In genomic region chr6:30579961-30580840, GRCm38 (mm10) we compare ENCODE assay signal across 12 mouse cellular contexts. TPM values are rescaled to one million over a fixed set of nuclear protein-coding genes. Genes with fewer than 3 reads are reported as not detected.
DNase-seq lines count a peak whose midpoint lies in the region; ATAC-seq and TF ChIP-seq lines count a peak whose summit lies in the region.
"Had no signal": no experiment of that assay in that cellular context is flagged by ENCODE, and none has a peak within 500 bp of the region (broad histone marks: within the 10 kb centered on the region; RNA-seq: fewer than 3 reads in every experiment).

No protein-coding gene starts in this region.

- no peaks in the 10 kb centered on the region for H3K27me3 ChIP-seq in lung, embryonic 14.5 days (ENCODE audit: insufficient read depth, low read length)
- H3K27me3 ChIP-seq in forebrain, embryonic 10.5 days (ENCODE audit: poor library complexity, severe bottlenecking) = no peaks in the 10 kb centered on the region
- H3K27me3 ChIP-seq in limb, embryonic 10.5 days (ENCODE audit: low read depth, poor library complexity, severe bottlenecking) = no peaks in the 10 kb centered on the region
- no peaks in the 10 kb centered on the region for H3K27me3 ChIP-seq in neural tube, embryonic 14.5 days (ENCODE audit: control insufficient read depth, insufficient read depth, low read length)

- no peak; the same call in 1 of the 2 replicates for ATAC-seq in lung, embryonic 14.5 days (ENCODE audit: insufficient read depth)
- peak; percentile 44; the same call in 1 of the 2 replicates for ATAC-seq in neural tube, embryonic 14.5 days (ENCODE audit: low read depth)

- 48% methylated on average over 17 of the region's 17 CpGs for WGBS in lung, embryonic 14.5 days
- 60% methylated on average over 17 of the region's 17 CpGs for WGBS in forebrain, embryonic 10.5 days
- 65% methylated on average over 17 of the region's 17 CpGs for WGBS in limb, embryonic 10.5 days
- 22% methylated on average over 17 of the region's 17 CpGs for WGBS in neural tube, embryonic 14.5 days

- DNase-seq in lung, embryonic 14.5 days = peak; percentile 46
- no peak for DNase-seq in lung, adult 18-20 months
- no peak for DNase-seq in forebrain, embryonic 10.5 days (ENCODE audit: extremely low spot score, low spot score)
- no peak for DNase-seq in limb, embryonic 10.5 days (ENCODE audit: low spot score)
- no peak for DNase-seq in layer of hippocampus, postnatal 10 days (ENCODE audit: low spot score in 2 of 2)
- no peak for DNase-seq in heart, adult 8-10 months (ENCODE audit: low spot score)
- DNase-seq in thymus, postnatal 10 days (ENCODE audit: low spot score in 2 of 2) = no peak
- DNase-seq: heart, adult 2 months; kidney, adult 8-10 months had no signal

- H3K36me3 ChIP-seq in lung, embryonic 14.5 days (ENCODE audit: insufficient read depth) = no peaks in the 10 kb centered on the region
- H3K36me3 ChIP-seq in forebrain, embryonic 10.5 days (replicated peaks) = no peaks in the 10 kb centered on the region
- no peaks in the 10 kb centered on the region for H3K36me3 ChIP-seq in limb, embryonic 10.5 days
- H3K36me3 ChIP-seq in neural tube, embryonic 14.5 days (ENCODE audit: control insufficient read depth, insufficient read depth, low read length) = no peaks in the 10 kb centered on the region

- H3K27ac ChIP-seq in lung, embryonic 14.5 days (ENCODE audit: low read depth) = no peak overlapping the region; the same call in 1 of the 2 replicates
- H3K27ac ChIP-seq in forebrain, embryonic 10.5 days = peak overlapping the region; percentile 87
- peak overlapping the region; percentile 83 for H3K27ac ChIP-seq in limb, embryonic 10.5 days
- H3K27ac ChIP-seq in neural tube, embryonic 14.5 days (ENCODE audit: low read depth, low read length) = peak overlapping the region; percentile 45
- H3K27ac ChIP-seq: heart, adult 2 months had no signal

- no peak overlapping the region for H3K4me2 ChIP-seq in lung, embryonic 14.5 days
- peak overlapping the region; percentile 15; the same call in 1 of the 2 replicates for H3K4me2 ChIP-seq in neural tube, embryonic 14.5 days (ENCODE audit: low read depth, low read length)

- H3K4me1 ChIP-seq in lung, embryonic 14.5 days (ENCODE audit: insufficient read depth) = no peaks in the 10 kb centered on the region; the same call in 1 of the 2 replicates
- peaks cover 50% of the 10 kb centered on the region for H3K4me1 ChIP-seq in forebrain, embryonic 10.5 days
- H3K4me1 ChIP-seq in limb, embryonic 10.5 days = peaks cover 47% of the 10 kb centered on the region
- peaks cover 11% of the 10 kb centered on the region for H3K4me1 ChIP-seq in neural tube, embryonic 14.5 days (ENCODE audit: control insufficient read depth, insufficient read depth, low read length)

- no peak overlapping the region for H3K4me3 ChIP-seq in lung, embryonic 14.5 days (ENCODE audit: low read depth, low read length)
- H3K4me3 ChIP-seq in forebrain, embryonic 10.5 days = peak overlapping the region; percentile 20; the same call in 1 of the 2 replicates
- no peak overlapping the region for H3K4me3 ChIP-seq in limb, embryonic 10.5 days
- no peak overlapping the region for H3K4me3 ChIP-seq in neural tube, embryonic 14.5 days (ENCODE audit: low read depth, low read length)
- H3K4me3 ChIP-seq: erythroblast, embryonic 14.5 days; heart, adult 2 months had no signal

- H3K9me3 ChIP-seq in lung, embryonic 14.5 days (ENCODE audit: low read depth, low read length) = no peaks in the 10 kb centered on the region
- no peaks in the 10 kb centered on the region for H3K9me3 ChIP-seq in forebrain, embryonic 10.5 days
- no peaks in the 10 kb centered on the region for H3K9me3 ChIP-seq in limb, embryonic 10.5 days (replicated peaks)
- H3K9me3 ChIP-seq in neural tube, embryonic 14.5 days (ENCODE audit: control insufficient read depth, low read length) = no peaks in the 10 kb centered on the region

- no peak for TF ChIP-seq CTCF in lung, embryonic 14.5 days (IDR thresholded peaks at IDR 0.05; ENCODE audit: low read depth)

- no peak overlapping the region for H3K9ac ChIP-seq in lung, embryonic 14.5 days
- H3K9ac ChIP-seq in neural tube, embryonic 14.5 days (replicated peaks; ENCODE audit: low read depth, low read length) = no peak overlapping the region

RNA-seq across cellular contexts. Expression of gene Cpa4, which starts 12.0 kb away (rescaled TPM):
- 0.07 and 0.14 TPM in 2 replicates for polyA plus RNA-seq in lung, embryonic 14.5 days (2014; fragmentation: Nextera tagmentation; extraction: Ambion mirVana)
- polyA plus RNA-seq in forebrain, embryonic 10.5 days (2016; fragmentation: Nextera tagmentation; extraction: Ambion mirVana) = 2.9 and 3.4 TPM in 2 replicates
- 1.1 and 1.4 TPM in 2 replicates for polyA plus RNA-seq in limb, embryonic 10.5 days (2016; fragmentation: Nextera tagmentation; extraction: Ambion mirVana)
- polyA plus RNA-seq in neural tube, embryonic 14.5 days (2014; fragmentation: Nextera tagmentation; extraction: Ambion mirVana) = 0.71 and 0.90 TPM in 2 replicates
- not detected for total RNA-seq in layer of hippocampus, postnatal 10 days (2021)
- total RNA-seq in heart, adult 8-10 months (2022) = not detected
- total RNA-seq: heart, adult 2 months had no signal
- polyA plus RNA-seq: erythroblast, embryonic 14.5 days; heart, adult 2 months had no signal

RNA-seq across cellular contexts. Expression of gene Cpa5, which starts 30.6 kb away (rescaled TPM):
- polyA plus RNA-seq in lung, embryonic 14.5 days (2014; fragmentation: Nextera tagmentation; extraction: Ambion mirVana) = 0.11 TPM in 1 of 2 replicates, not detected in the other
- 0.51 and 0.84 TPM in 2 replicates for polyA plus RNA-seq in forebrain, embryonic 10.5 days (2016; fragmentation: Nextera tagmentation; extraction: Ambion mirVana)
- polyA plus RNA-seq in limb, embryonic 10.5 days (2016; fragmentation: Nextera tagmentation; extraction: Ambion mirVana) = 0.23 and 0.35 TPM in 2 replicates
- polyA plus RNA-seq in neural tube, embryonic 14.5 days (2014; fragmentation: Nextera tagmentation; extraction: Ambion mirVana) = not detected in 2 replicates
- total RNA-seq in layer of hippocampus, postnatal 10 days (2021) = not detected
- not detected for total RNA-seq in heart, adult 8-10 months (2022)
- total RNA-seq: heart, adult 2 months; left cerebral cortex, postnatal 4 days had no signal
- polyA plus RNA-seq: erythroblast, embryonic 14.5 days; heart, adult 2 months had no signal

RNA-seq across cellular contexts. Expression of gene Cpa2, which starts 38.8 kb away (rescaled TPM):
- 7.2 and 7.8 TPM in 2 replicates for polyA plus RNA-seq in lung, embryonic 14.5 days (2014; fragmentation: Nextera tagmentation; extraction: Ambion mirVana)
- 11.9 and 15.6 TPM in 2 replicates for polyA plus RNA-seq in forebrain, embryonic 10.5 days (2016; fragmentation: Nextera tagmentation; extraction: Ambion mirVana)
- polyA plus RNA-seq in limb, embryonic 10.5 days (2016; fragmentation: Nextera tagmentation; extraction: Ambion mirVana) = 109 and 110 TPM in 2 replicates
- polyA plus RNA-seq in neural tube, embryonic 14.5 days (2014; fragmentation: Nextera tagmentation; extraction: Ambion mirVana) = 5.1 and 10.6 TPM in 2 replicates
- 1 to 10 TPM; 2.6 to 3.2 TPM for total RNA-seq in layer of hippocampus, postnatal 10 days (2021)
- under 1 TPM in 1 of 4 experiments, not detected in 3; 0.31 TPM for total RNA-seq in heart, adult 8-10 months (2022)
- total RNA-seq: heart, adult 2 months had no signal
- polyA plus RNA-seq: erythroblast, embryonic 14.5 days had no signal

RNA-seq across cellular contexts. Expression of gene Cpa1, which starts 58.8 kb away (rescaled TPM):
- 1.9 and 3.0 TPM in 2 replicates for polyA plus RNA-seq in lung, embryonic 14.5 days (2014; fragmentation: Nextera tagmentation; extraction: Ambion mirVana)
- polyA plus RNA-seq in forebrain, embryonic 10.5 days (2016; fragmentation: Nextera tagmentation; extraction: Ambion mirVana) = 0.21 TPM in 1 of 2 replicates, not detected in the other
- polyA plus RNA-seq in limb, embryonic 10.5 days (2016; fragmentation: Nextera tagmentation; extraction: Ambion mirVana) = 0.38 TPM in 2 replicates
- polyA plus RNA-seq in neural tube, embryonic 14.5 days (2014; fragmentation: Nextera tagmentation; extraction: Ambion mirVana) = 0.37 and 0.50 TPM in 2 replicates
- not detected for total RNA-seq in layer of hippocampus, postnatal 10 days (2021)
- total RNA-seq in heart, adult 8-10 months (2022) = under 1 TPM in 2 of 4 experiments, not detected in 2; 0.19 to 0.20 TPM
- total RNA-seq: left cerebral cortex, postnatal 4 days had no signal
- polyA plus RNA-seq: erythroblast, embryonic 14.5 days had no signal
